Mouse (Mus musculus): ENCODE results near the gene Fosl1.

DNA sequence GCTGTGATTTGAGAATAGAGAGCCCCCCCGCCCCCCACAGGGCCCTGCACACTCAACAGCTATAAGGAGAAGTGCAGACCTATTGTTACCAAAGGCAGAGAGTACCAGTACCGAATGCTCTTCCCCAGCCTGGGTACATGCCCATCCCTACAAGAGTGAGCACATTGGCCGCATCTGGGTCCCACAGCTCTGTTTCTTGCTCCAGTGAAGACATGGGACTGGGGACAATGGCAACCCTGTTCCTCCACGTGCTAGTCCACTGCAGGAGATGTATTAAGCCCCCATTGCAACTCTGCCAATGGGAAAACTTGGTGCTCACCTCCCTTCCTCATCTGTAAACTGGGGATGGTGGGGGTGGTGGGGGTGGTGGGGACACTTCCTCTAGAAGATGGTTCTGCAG is 33.5 kb upstream of the Fosl1 start:
- TF ChIP-seq CTCF (IDR thresholded peaks at IDR 0.05; ENCODE audit: control insufficient read depth, insufficient read depth, insufficient read length) = no peak
- no peak for TF ChIP-seq MYOG (IDR thresholded peaks at IDR 0.05; ENCODE audit: control insufficient read depth, extremely low read depth, insufficient read length)
